Mouse (Mus musculus) hindbrain, embryonic 10.5 days (tissue): Measurements from ENCODE around the gene Mpz. TPM values are rescaled to one million over a fixed set of nuclear protein-coding genes. Genes with fewer than 3 reads are reported as not detected.
A peak's percentile ranks its signal among the peaks of the same experiment; 100 is the strongest.

Experiments used
- DNase-seq: peaks from one replicate; pipeline ENCODE4 v3.0.0-alpha.2; 2017; ENCODE audit warnings: low spot score
- H3K27ac ChIP-seq: fragments of 300-500 bp; sonication (generic); 2 replicates; pipeline ENCODE4 v1.5.1; 2016; ENCODE audit warnings: mild to moderate bottlenecking, moderate library complexity
- H3K27me3 ChIP-seq: fragments of 300-500 bp; sonication (generic); 2 replicates; pipeline ENCODE4 v1.6.1; 2016; ENCODE audit warnings: mild to moderate bottlenecking; ENCODE audit not compliant: poor library complexity, insufficient read depth, severe bottlenecking
- H3K36me3 ChIP-seq: fragments of 300-500 bp; sonication (generic); 2 replicates; pipeline ENCODE4 v1.6.1; 2016; ENCODE audit warnings: mild to moderate bottlenecking, moderate library complexity
- H3K4me1 ChIP-seq: fragments of 300-500 bp; sonication (generic); replicated peaks from 2 replicates; pipeline ENCODE4 v1.6.1; 2016; ENCODE audit warnings: mild to moderate bottlenecking
- H3K4me3 ChIP-seq: fragments of 300-500 bp; sonication (generic); 2 replicates; pipeline ENCODE4 v1.5.1; 2016; ENCODE audit warnings: mild to moderate bottlenecking, moderate library complexity
- H3K9me3 ChIP-seq: fragments of 300-500 bp; sonication (generic); 2 replicates; pipeline ENCODE4 v1.6.1; 2016; ENCODE audit warnings: mild to moderate bottlenecking, moderate library complexity
- WGBS: fragments of 180-500 bp; shearing (Covaris S2); methylation state at CpG from one replicate; pipeline ENCODE4 v1.1.7; 2016; 5-methylcytosine and 5-hydroxymethylcytosine counted together
- polyA plus RNA-seq: library from polyadenylated mRNA; unstranded; fragments of >200 nt; fragmentation: Nextera tagmentation; extraction: Ambion mirVana; gene quantifications from 2 replicates; pipeline ENCODE4 v1.2.1, GENCODE M21; 2016

Gene Mpz
- polyA plus RNA-seq, 1 experiment from 2014 or later = 1.6 TPM

DNA sequence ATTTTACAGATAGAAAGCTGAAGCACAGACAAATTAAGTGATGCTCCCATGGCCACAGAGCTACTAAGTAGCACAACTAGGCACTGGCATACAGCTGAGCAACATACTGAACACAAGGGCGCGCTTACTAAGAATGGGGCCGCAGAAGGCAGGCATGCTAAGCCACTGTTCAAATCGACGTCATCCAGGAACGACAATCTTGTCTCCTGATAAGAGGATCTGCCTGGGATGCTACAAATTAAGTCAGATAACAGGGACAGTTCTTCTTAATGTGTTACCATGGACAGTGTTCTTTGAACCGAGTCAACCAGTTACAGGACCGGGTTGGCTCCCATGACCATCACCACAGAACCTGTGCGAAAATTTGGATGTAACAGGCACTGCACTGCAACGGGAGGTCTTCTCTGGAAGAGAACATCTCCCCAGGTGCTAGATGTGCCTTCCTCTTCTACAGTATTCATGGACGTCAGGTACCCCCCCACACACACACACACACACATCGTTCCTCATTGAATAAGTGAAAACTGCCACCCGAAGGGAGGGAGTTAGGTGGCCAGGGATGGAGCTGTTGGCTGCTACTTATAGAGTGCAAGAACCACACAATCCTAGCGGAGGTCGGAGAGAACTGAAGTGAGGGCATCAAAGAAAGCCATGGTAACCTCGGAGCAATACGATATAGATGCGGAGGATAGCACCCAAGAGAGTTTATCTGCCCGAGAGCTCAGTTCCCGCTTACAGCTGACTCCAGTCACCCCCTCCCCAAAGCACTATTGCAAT lies 44.7 kb downstream of the Mpz start:
- 5% methylated on average over 20 of the region's 20 CpGs for WGBS
- H3K9me3 ChIP-seq = no peaks in the 10 kb centered on the region
- H3K4me3 ChIP-seq = peak overlapping the region; percentile 67
- H3K4me1 ChIP-seq = peaks cover 43% of the 10 kb centered on the region
- H3K27ac ChIP-seq = peak overlapping the region; percentile 66; the same call in 1 of the 2 replicates
- H3K27me3 ChIP-seq = peaks cover 93% of the 10 kb centered on the region
- no peaks in the 10 kb centered on the region for H3K36me3 ChIP-seq
- DNase-seq = peak; percentile 29

DNA sequence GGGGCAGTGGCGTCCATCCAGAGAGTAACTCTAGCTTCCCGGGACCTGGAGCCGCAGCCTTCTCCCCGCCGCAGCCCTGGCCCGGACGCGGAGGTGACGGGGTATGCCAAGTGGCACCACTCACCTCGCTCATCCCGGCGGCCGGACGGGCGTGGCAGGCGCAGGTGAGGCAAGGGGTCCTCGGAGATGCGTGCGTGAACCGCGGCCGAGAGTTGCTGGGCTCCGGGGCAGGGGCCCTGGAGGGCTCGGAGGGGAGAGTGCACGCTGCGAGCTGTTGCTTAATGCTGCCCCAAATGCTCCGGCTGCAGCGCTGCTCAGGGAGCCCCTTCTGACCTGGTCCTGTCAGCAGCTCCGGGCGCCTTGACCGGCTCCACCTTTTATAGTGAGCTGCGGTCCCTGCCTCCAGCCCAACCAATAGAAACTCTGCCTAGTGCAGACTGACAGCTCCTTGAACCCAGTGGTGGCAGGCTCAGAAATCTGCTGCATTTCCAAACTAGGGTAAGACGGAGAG lies 45.4 kb downstream of the Mpz start, which contains the start of gene Pcp4l1:
Pcp4l1 (minus strand) TSS at position 382 of the 511 bp plus-strand sequence.
- Histone ChIP-seq H3K4me1 (peaks cover 43% of the 10 kb centered on the region), H3K27me3 (peaks cover 86% of the 10 kb centered on the region), H3K36me3 (no peaks in the 10 kb centered on the region), H3K27ac (peak within 1 kb of the TSS; percentile 66; the same call in 1 of the 2 replicates), H3K4me3 (peak within 1 kb of the TSS; percentile 67), H3K9me3 (no peaks in the 10 kb centered on the region)
- under 1% methylated on average over 33 of the region's 33 CpGs for WGBS
- DNase-seq = peak; percentile 77

DNA sequence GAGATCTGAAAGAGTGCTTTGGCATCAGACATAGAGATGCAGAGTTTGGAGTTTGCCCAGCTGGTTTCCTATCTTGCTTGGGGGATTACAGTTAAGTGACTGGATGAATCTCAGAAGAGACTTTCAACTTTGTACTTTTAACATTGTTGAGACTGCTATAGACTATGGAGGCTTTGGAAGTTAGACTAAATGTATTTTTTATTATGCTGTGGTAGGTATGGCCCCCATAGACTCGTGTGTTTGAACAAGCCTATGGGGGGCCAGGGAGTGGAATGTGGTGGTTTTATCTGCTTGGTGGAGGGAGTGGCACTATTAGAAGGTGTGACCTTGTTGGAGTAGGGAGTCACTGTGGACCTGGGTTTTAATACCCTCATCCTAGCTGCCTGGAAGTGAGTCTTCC lies 49.0 kb downstream of the Mpz start:
- H3K4me3 ChIP-seq = no peak overlapping the region
- no peak for DNase-seq
- H3K27me3 ChIP-seq = peaks cover 50% of the 10 kb centered on the region
- H3K27ac ChIP-seq = no peak overlapping the region
- H3K4me1 ChIP-seq = peaks cover 20% of the 10 kb centered on the region
- 49% methylated on average over 1 of the region's 1 CpGs for WGBS
- H3K36me3 ChIP-seq = no peaks in the 10 kb centered on the region
- H3K9me3 ChIP-seq = no peaks in the 10 kb centered on the region

DNA sequence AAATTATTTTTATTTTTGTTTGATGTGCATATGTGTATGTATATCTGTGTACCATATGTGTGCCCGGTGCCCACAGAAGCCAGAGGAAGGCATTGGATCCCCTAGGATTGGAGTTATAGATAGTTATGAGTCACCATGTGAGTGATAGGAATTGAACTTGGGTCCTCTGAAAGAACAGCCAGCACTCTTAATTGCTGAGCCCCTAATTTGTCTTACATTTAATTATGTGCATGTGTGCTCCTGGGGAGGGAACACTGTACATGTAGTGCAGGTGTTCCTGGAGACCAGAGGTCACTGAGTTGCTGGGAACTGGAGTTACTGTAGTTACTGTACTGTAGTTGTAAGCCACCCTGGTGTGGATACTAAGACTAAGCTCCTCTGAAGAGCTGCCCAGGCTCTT lies 50.3 kb downstream of the Mpz start:
- no peaks in the 10 kb centered on the region for H3K36me3 ChIP-seq
- no peaks in the 10 kb centered on the region for H3K9me3 ChIP-seq
- DNase-seq = no peak
- H3K27ac ChIP-seq = no peak overlapping the region
- H3K27me3 ChIP-seq = peaks cover 38% of the 10 kb centered on the region
- H3K4me1 ChIP-seq = peaks cover 8% of the 10 kb centered on the region
- WGBS = 95% methylated on average over 1 of the region's 1 CpGs
- no peak overlapping the region for H3K4me3 ChIP-seq

GRCm38 (mm10) chr1:171203471-171204248 lies 53.1 kb downstream of the Mpz start:
- Histone ChIP-seq H3K36me3 (no peaks in the 10 kb centered on the region), H3K27me3 (peaks cover 9% of the 10 kb centered on the region), H3K4me1 (no peaks in the 10 kb centered on the region), H3K27ac (no peak overlapping the region), H3K4me3 (no peak overlapping the region), H3K9me3 (no peaks in the 10 kb centered on the region)
- 58% methylated on average over 11 of the region's 11 CpGs for WGBS
- no peak for DNase-seq

- Histone ChIP-seq H3K4me1 (peaks cover under 1% of the 10 kb centered on the region; the same call in 1 of the 2 replicates), H3K36me3 (no peaks in the 10 kb centered on the region), H3K4me3 (no peak overlapping the region), H3K9me3 (no peaks in the 10 kb centered on the region), H3K27me3 (0 out of 2 replicates have a peak, but pooled peaks cover 3% of the 10 kb centered on the region), H3K27ac (no peak overlapping the region)
- 63% methylated on average over 7 of the region's 7 CpGs for WGBS
- no peak for DNase-seq
Measured at GRCm38 (mm10) chr1:171204249-171204644, 53.7 kb downstream of the Mpz start.

GRCm38 (mm10) chr1:171205704-171206493 lies 55.4 kb downstream of the Mpz start:
- Histone ChIP-seq H3K27me3 (no peaks in the 10 kb centered on the region), H3K4me1 (peaks cover 5% of the 10 kb centered on the region; the same call in 1 of the 2 replicates), H3K36me3 (no peaks in the 10 kb centered on the region), H3K27ac (no peak overlapping the region), H3K4me3 (no peak overlapping the region), H3K9me3 (no peaks in the 10 kb centered on the region)
- no peak for DNase-seq
- 87% methylated on average over 6 of the region's 6 CpGs for WGBS

DNA sequence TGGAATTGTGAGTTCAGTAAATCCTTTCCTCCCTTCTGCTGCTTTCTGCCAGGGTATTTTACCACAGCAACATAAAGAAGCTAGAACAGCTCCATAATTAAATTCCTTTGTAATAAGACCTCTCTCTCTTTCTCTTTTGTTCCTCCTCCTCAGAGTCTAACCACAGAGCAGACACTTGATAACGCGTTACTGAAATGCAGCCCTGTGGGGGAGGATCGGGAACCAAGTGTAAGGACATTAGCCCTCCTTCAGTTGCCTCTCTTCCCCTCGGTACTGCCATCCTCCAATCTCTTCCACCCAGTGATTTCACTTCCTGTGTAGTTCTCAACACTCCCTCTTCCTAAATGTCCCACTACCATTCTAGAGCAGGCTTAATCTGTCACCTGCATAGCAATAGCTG lies 58.9 kb downstream of the Mpz start:
- no peaks in the 10 kb centered on the region for H3K9me3 ChIP-seq
- no peak for DNase-seq
- no peak overlapping the region for H3K4me3 ChIP-seq
- H3K27me3 ChIP-seq = no peaks in the 10 kb centered on the region
- H3K4me1 ChIP-seq = peaks cover 7% of the 10 kb centered on the region; the same call in 1 of the 2 replicates
- H3K27ac ChIP-seq = no peak overlapping the region
- no peaks in the 10 kb centered on the region for H3K36me3 ChIP-seq
- WGBS = 26% methylated on average over 4 of the region's 4 CpGs

Other genes starting within 250 kb of the Mpz start
- not detected in 2 replicates for gene Fcrlb, start 237.8 kb upstream of the Mpz start, polyA plus RNA-seq
- gene Fcrla, start 223.1 kb upstream of the Mpz start, polyA plus RNA-seq = not detected in 2 replicates
- gene Fcgr2b, start 174.2 kb upstream of the Mpz start, polyA plus RNA-seq = 0.26 TPM in 1 of 2 replicates, not detected in the other
- 0.30 and 0.64 TPM in 2 replicates for gene Fcgr4, start 131.8 kb upstream of the Mpz start, polyA plus RNA-seq
- gene Fcgr3, start 85.8 kb upstream of the Mpz start, polyA plus RNA-seq = 4.7 and 7.6 TPM in 2 replicates
- 5.4 and 13.0 TPM in 2 replicates for gene Cfap126, start 36.8 kb upstream of the Mpz start, polyA plus RNA-seq
- 295 and 301 TPM in 2 replicates for gene Sdhc, start 108 bp upstream of the Mpz start, polyA plus RNA-seq
- gene Pcp4l1, start 45.6 kb downstream of the Mpz start, polyA plus RNA-seq = 19.9 and 32.8 TPM in 2 replicates
- 0.21 and 0.27 TPM in 2 replicates for gene Nr1i3, start 63.3 kb downstream of the Mpz start, polyA plus RNA-seq
- gene Tomm40l, start 71.8 kb downstream of the Mpz start, polyA plus RNA-seq = 33.1 and 36.2 TPM in 2 replicates
- gene Apoa2, start 74.3 kb downstream of the Mpz start, polyA plus RNA-seq = 3.4 and 4.7 TPM in 2 replicates
- 16.3 and 22.8 TPM in 2 replicates for gene Fcer1g, start 83.7 kb downstream of the Mpz start, polyA plus RNA-seq
- 10.4 and 13.0 TPM in 2 replicates for gene Adamts4, start 99.7 kb downstream of the Mpz start, polyA plus RNA-seq
- gene Ndufs2, start 100.7 kb downstream of the Mpz start, polyA plus RNA-seq = 250 and 275 TPM in 2 replicates
- 70.3 and 80.9 TPM in 2 replicates for gene B4galt3, start 119.6 kb downstream of the Mpz start, polyA plus RNA-seq
- gene Ppox, start 130.5 kb downstream of the Mpz start, polyA plus RNA-seq = 54.1 and 56.2 TPM in 2 replicates
- 95.6 and 111 TPM in 2 replicates for gene Usp21, start 137.3 kb downstream of the Mpz start, polyA plus RNA-seq
- 105 and 111 TPM in 2 replicates for gene Ufc1, start 144.3 kb downstream of the Mpz start, polyA plus RNA-seq
- 46.2 and 48.4 TPM in 2 replicates for gene Dedd, start 178.4 kb downstream of the Mpz start, polyA plus RNA-seq
- gene Nit1, start 194.9 kb downstream of the Mpz start, polyA plus RNA-seq = 39.6 and 46.0 TPM in 2 replicates
- 130 and 147 TPM in 2 replicates for gene Pfdn2, start 195.0 kb downstream of the Mpz start, polyA plus RNA-seq
- 2.1 and 2.5 TPM in 2 replicates for gene Klhdc9, start 210.1 kb downstream of the Mpz start, polyA plus RNA-seq
- gene Nectin4, start 219.4 kb downstream of the Mpz start, polyA plus RNA-seq = 1.5 and 1.7 TPM in 2 replicates
- 0.82 and 0.98 TPM in 2 replicates for gene Arhgap30, start 238.2 kb downstream of the Mpz start, polyA plus RNA-seq